Mouse (Mus musculus) lung, adult 2 months (tissue): Measurements from ENCODE around the gene Psmd14. TPM values are rescaled to one million over a fixed set of nuclear protein-coding genes. Genes with fewer than 3 reads are reported as not detected.

Source experiments
- DNase-seq: peaks from one replicate; pipeline ENCODE4 v3.0.0; 2022
- H3K4me1 ChIP-seq: fragments of 200-500 bp; 2 replicates; pipeline ENCODE4 v1.6.1; 2011; ENCODE audit warnings: low read length; ENCODE audit not compliant: control insufficient read depth, insufficient read depth
- H3K4me3 ChIP-seq: fragments of 200-500 bp; replicated peaks from 2 replicates; pipeline ENCODE3; 2011; ENCODE audit warnings: low read depth, mild to moderate bottlenecking, control low read depth, low read length; ENCODE audit errors: extremely low read depth
- CTCF ChIP-seq: fragments of 200-500 bp; IDR thresholded peaks from 2 replicates; pipeline ENCODE4 v1.5.1; 2011; ENCODE audit warnings: mild to moderate bottlenecking, low read length, control low read depth; ENCODE audit not compliant: insufficient read depth
- POLR2A ChIP-seq: fragments of 200-500 bp; IDR thresholded peaks from 2 replicates; pipeline ENCODE4 v1.6.1; 2011; ENCODE audit warnings: low read depth, mild to moderate bottlenecking, control low read depth, low read length, borderline replicate concordance; ENCODE audit errors: extremely low read depth
- WGBS: fragments of 180-500 bp; shearing (Covaris S2); methylation state at CpG from one replicate; pipeline ENCODE4 v1.1.7; 2018; 5-methylcytosine and 5-hydroxymethylcytosine counted together
- polyA plus RNA-seq: library from polyadenylated mRNA; depleted of rRNA; stranded (reverse); fragments of >200 nt; gene quantifications from 2 replicates; pipeline ENCODE4 v1.2.3, GENCODE M21; 2012

The Psmd14 gene
- polyA plus RNA-seq, 1 experiment, result 15.0 TPM

DNA sequence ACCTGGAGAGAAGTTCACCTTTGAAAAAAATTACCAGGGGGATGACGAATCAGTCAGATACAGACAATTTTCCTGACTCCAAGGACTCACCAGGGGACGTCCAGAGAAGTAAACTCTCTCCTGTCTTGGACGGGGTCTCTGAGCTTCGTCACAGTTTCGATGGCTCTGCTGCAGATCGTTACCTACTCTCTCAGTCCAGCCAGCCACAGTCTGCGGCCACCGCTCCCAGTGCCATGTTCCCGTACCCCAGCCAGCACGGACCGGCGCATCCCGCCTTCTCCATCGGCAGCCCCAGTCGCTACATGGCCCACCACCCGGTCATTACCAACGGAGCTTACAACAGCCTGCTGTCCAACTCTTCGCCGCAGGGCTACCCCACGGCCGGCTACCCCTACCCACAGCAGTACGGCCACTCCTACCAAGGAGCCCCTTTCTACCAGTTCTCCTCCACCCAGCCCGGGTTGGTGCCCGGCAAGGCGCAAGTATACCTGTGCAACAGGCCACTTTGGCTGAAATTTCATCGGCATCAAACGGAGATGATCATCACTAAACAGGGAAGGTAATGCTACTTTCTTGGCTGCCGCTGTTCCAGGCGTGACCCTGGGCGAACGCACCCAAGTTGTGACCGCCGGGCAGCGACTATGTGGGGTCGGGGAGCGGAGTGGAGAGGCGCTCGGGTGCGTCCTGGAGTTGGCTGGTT, 93.5 kb downstream of the Psmd14 start:
- TF ChIP-seq POLR2A (no peak), CTCF (no peak)
- peak; percentile 14 for DNase-seq
- peaks cover 6% of the 10 kb centered on the region for H3K4me1 ChIP-seq
- H3K4me3 ChIP-seq, result no peak overlapping the region
- 4% methylated on average over 39 of the region's 39 CpGs for WGBS

DNA sequence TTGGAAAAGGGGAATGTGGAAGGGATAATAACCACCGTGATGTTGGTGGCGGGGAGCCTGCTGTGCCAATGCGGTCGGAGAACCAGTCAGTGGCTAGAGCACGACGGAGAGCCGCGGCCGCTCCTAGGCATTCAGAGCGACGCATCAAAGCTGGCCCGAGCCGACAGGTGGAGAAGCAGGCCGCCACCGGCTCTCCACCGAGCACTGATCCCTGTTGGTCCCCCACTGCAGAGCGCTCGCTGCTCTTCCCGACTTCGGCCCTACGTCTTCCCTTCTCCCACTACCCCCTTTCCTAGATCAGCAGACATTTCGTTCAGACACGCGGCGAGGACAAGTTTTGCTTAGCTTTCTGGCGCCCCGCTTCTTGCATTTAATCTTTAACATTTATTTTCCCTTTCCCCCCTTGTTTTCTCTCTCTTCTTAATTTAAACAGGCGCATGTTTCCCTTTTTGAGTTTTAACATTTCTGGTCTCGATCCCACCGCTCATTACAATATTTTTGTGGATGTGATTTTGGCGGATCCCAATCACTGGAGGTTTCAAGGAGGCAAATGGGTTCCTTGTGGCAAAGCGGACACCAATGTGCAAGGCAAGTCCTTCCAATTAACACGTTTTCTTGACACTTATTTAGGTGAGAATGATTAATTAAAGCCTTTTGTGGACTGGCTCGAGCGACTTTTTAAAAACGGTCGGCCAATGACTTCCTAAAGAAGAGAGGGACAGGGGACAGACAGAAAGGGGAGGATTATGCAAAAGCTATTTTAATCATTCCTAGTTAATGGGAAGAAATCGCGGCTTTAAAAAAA, 94.2 kb downstream of the Psmd14 start:
- Histone ChIP-seq H3K4me3 (no peak overlapping the region), H3K4me1 (peaks cover 6% of the 10 kb centered on the region)
- TF ChIP-seq CTCF (no peak), POLR2A (no peak)
- 3% methylated on average over 39 of the region's 39 CpGs for WGBS
- peak; percentile 12 for DNase-seq

GRCm38 (mm10) chr2:61806346-61806825, 94.9 kb downstream of the Psmd14 start:
- DNase-seq, result no peak
- TF ChIP-seq POLR2A (no peak), CTCF (no peak)
- Histone ChIP-seq H3K4me1 (peaks cover 6% of the 10 kb centered on the region), H3K4me3 (no peak overlapping the region)
- WGBS, result 9% methylated on average over 3 of the region's 3 CpGs

- Histone ChIP-seq H3K4me1 (peaks cover 8% of the 10 kb centered on the region), H3K4me3 (no peak overlapping the region)
- 7% methylated on average over 22 of the region's 22 CpGs for WGBS
- TF ChIP-seq CTCF, result no peak
- TF ChIP-seq POLR2A, result no peak
- peak; percentile 25 for DNase-seq
Measured at GRCm38 (mm10) chr2:61807151-61807550, 95.7 kb downstream of the Psmd14 start.

- Histone ChIP-seq H3K4me1 (peaks cover 8% of the 10 kb centered on the region), H3K4me3 (no peak overlapping the region)
- no peak for DNase-seq
- 48% methylated on average over 2 of the region's 2 CpGs for WGBS
- TF ChIP-seq POLR2A, result no peak
- no peak for TF ChIP-seq CTCF
Measured at GRCm38 (mm10) chr2:61807781-61808180, 96.3 kb downstream of the Psmd14 start.

DNA sequence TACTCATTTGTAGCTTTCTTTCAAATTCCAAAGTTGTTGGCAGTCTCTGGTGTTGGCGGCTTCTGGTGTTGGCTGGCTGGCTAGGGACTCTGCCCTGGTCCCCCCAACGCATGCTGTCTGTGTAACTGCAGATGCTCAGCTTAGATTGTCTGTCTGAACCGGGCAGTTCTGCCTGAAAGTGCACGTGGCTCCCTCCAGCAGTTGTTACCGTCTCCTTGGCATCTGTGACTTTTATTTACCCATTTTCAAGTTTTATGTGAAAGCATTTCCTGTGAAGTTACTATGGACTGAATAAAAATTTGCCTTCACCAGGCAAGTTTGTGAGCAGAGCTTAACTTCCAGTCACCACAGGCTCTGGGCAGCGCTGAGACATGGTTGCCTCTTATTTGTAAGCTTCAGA, 97.3 kb downstream of the Psmd14 start:
- TF ChIP-seq CTCF (no peak), POLR2A (no peak)
- WGBS, result 16% methylated on average over 6 of the region's 6 CpGs
- Histone ChIP-seq H3K4me1 (peaks cover 8% of the 10 kb centered on the region), H3K4me3 (no peak overlapping the region)
- peak; percentile 4 for DNase-seq

DNA sequence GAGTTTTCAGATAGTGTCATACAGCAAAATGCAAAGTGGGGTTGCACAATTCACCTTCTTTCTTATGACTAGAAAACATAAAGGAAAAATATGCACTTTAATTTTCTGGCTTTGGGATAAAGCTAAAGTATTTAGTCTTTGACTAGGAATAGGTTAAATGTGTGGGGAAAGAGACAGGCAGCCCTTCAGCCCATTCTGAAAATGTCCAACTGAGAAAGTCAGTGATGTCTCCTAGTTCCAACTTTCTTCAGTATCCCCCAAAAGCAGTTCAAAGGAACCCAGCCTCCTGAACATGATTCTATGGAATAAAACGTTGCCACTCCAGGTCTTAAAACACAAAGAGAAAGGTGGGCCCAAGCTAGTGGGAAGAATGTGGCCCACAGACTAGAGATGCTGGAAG, 97.9 kb downstream of the Psmd14 start:
- DNase-seq, result no peak
- Histone ChIP-seq H3K4me1 (peaks cover 8% of the 10 kb centered on the region), H3K4me3 (no peak overlapping the region)
- TF ChIP-seq CTCF (no peak), POLR2A (no peak)
- 24% methylated on average over 1 of the region's 1 CpGs for WGBS

- DNase-seq, result no peak
- TF ChIP-seq CTCF (no peak), POLR2A (no peak)
- Histone ChIP-seq H3K4me3 (no peak overlapping the region), H3K4me1 (peaks cover 8% of the 10 kb centered on the region)
- 68% methylated on average over 4 of the region's 4 CpGs for WGBS
Measured at GRCm38 (mm10) chr2:61810751-61811150, 99.3 kb downstream of the Psmd14 start.

GRCm38 (mm10) chr2:61811163-61811506, 99.6 kb downstream of the Psmd14 start:
- 50% methylated on average over 8 of the region's 8 CpGs for WGBS
- DNase-seq, result no peak
- H3K4me3 ChIP-seq, result no peak overlapping the region
- no peak for TF ChIP-seq POLR2A
- TF ChIP-seq CTCF, result no peak
- peaks cover 8% of the 10 kb centered on the region for H3K4me1 ChIP-seq
